Mouse (Mus musculus) right cerebral cortex, postnatal 4 days (tissue): ENCODE results near the gene Ctnnd2.

Experiments used
- DNase-seq: peaks from one replicate; pipeline ENCODE4 v3.0.0-alpha.2; 2022

Gene Ctnnd2

GRCm38 (mm10) chr15:30655433-30655832 lies 483.0 kb downstream of the Ctnnd2 start:
- no peak for DNase-seq

DNA sequence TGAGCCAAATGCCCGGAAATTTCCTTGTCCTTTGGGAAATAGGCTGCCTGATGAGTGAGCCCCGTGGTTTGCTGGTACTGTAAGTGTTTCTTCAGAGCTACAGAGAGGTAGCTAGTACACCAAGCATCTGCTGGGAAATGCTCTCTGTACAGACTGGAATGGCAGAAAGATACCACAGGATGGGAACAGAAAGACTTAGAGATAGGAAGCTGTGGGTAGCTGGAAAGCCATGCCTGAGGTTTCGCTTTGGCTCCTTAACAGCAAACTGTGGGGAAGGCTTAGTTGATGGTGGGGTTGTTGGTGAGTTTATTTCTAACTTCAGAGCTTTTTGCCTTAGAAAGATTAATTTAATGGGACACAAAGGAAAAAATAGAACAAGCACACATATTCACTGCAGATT lies 485.2 kb downstream of the Ctnnd2 start:
- DNase-seq: no peak

DNA sequence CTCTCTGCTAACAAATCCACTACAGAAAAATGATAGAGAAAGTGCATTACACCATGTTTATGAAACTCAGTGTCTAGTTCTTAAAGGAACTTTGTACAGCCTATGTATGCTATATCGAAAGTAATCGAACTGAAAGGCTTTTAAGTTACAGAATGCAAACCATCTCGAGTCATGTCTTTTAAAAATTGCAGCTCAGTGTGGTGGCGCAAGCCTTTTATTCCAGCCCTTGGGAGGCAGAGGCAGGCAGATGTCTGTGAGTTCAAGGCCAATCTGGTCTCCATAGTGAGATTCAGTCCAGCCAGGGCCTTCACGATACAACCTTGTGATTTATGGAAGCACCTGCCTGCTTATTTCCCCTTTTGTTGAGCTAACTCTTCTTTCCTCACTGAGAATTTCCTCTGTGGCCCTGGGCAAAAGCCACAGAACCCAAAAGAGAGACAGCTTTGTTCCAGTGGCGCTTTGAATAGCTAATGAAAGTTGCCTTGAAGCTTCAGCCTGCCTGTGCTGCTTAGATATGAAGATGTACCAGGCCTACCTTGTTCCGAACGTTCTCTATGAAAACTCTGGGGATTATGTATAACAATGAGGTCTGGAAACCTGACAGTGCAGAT lies 488.3 kb downstream of the Ctnnd2 start:
- no peak for DNase-seq

DNA sequence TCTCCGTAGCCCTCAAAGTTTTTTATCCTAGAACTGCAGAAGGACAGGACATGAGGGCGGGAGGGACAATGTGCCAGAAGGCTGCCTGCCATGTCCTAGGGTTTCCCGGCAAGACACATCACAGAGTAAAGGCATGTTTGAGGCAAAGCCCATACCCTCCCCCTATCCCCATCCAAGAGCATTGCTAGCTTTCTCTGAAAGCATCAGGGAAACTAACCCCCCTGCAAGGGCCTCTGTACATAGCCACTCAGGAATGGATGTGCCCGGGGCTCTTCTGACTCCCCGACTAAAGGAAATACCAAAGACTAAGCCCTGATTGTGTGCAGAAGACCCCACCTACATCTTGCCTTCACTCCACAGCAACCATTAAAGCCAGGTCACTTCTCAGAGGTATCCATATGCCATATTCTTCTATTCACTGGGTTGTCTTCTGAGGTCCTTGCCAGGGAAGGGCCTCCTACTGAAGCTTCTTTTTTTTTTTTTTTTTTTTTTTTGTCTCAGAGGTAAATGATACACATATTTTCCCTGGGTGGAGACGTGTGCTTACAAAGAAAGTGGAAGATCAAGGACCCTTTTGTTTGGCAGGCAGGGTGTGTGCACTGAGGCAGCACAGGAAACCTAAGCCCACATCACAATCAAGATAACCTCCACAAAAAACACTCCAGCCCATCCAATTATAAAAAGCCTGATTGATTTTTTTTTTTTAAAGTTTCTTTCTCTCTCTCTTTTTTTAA lies 489.5 kb downstream of the Ctnnd2 start:
- DNase-seq: no peak

GRCm38 (mm10) chr15:30667819-30668587 lies 495.6 kb downstream of the Ctnnd2 start:
- no peak for DNase-seq

DNA sequence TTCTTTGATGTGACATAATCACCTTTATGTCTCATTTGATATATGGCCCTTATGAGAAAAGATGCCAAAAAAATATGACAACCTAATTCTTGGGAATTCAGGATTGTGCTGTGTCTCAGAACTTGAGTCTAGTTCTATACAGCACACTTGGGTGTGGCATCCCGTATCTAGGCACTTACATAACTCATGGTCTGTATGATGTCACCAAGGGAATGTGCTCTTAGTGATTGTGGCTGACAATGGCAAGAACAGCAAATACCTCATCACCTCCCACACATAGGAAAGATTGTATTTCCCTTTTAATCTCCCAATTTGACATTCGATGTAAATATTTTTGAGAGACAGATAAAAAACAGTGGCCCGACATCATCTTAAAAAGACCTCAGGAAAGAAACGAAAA lies 509.5 kb downstream of the Ctnnd2 start:
- no peak for DNase-seq

GRCm38 (mm10) chr15:30682360-30683119 lies 510.1 kb downstream of the Ctnnd2 start:
- no peak for DNase-seq

GRCm38 (mm10) chr15:30686206-30687101 lies 514.1 kb downstream of the Ctnnd2 start:
- no peak for DNase-seq

GRCm38 (mm10) chr15:30693754-30694205 lies 521.4 kb downstream of the Ctnnd2 start:
- peak; percentile 24 for DNase-seq

DNA sequence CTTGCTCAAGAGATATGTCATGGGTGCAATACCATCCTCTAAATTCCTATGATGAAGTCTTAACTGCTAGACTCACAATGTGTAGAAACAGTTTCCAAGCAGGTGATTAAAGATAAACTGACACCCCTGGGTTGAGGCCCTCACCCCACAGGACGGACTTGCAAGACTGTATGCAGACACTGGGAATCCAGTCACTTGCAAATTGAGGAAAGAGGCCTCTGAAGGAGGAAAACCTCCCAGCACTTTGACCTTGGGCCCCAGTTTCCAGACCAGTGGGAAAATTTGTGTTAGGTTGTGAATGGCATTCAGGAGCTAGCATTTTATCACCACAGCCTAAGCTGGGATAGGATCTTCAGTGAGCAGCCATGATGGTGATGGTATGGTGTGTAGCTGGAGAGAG lies 521.9 kb downstream of the Ctnnd2 start:
- DNase-seq: no peak

DNA sequence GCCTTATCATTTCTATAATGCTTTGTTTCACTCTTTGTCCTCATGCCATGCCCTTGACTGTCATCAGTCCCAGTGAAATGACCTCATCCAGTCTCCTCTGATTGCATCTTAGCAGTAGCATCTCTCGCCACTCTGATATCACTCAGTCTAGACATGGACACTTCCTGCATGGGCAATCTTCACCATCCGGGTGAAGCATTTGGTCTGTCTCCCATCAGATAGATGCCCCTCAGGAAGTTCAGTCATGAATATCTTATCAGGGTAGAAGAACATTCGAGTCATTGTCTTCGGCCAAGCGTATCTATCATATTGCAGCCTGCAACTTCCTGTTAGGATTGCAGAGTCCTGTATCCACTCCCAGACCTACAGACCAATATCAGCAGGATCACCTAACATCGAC lies 523.5 kb downstream of the Ctnnd2 start:
- no peak for DNase-seq

- DNase-seq: peak; percentile 25
Measured at GRCm38 (mm10) chr15:30697356-30697755, 525.0 kb downstream of the Ctnnd2 start.

DNA sequence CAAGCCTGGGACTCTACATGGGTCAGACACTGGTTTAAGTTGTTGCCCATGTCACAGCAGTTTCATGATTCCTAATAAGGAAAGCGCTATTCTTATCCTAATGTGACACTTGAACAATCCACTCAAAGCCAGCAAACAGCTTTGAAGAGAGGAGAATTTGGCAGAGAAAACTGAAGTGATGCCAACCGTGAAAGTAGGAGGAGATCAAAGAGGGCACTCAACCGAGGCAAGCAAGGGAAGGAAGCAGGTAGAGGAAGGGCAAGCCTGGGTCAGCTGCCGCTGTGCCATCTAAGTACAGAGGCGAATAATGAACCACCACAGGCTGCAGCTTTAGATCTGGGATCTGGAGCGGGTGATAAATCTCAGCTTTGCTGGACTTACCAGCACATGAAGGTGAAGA lies 528.4 kb downstream of the Ctnnd2 start:
- DNase-seq: no peak

- DNase-seq: no peak
Measured at GRCm38 (mm10) chr15:30701592-30701991, 529.2 kb downstream of the Ctnnd2 start.

GRCm38 (mm10) chr15:30709026-30709753 lies 536.8 kb downstream of the Ctnnd2 start:
- DNase-seq: no peak

GRCm38 (mm10) chr15:30709754-30710105 lies 537.3 kb downstream of the Ctnnd2 start:
- DNase-seq: no peak

DNA sequence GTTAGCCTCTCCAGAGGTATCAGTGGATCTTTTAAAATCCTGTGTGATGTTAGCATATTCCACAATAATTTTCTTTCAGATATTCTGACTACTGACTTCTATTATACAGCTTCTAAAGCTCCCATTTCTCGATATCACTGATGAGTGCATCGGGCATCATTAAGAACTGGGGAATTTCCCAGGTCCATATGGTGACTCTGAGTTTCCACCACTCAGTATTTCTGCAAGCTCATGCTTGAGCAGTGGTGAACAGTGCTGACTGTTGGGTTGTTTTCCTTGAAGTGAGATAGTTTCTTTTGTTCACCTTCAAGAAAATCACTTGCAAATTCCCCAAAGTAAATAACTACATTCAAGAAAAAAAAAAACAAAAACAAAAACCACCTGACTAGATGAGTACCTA lies 542.4 kb downstream of the Ctnnd2 start:
- no peak for DNase-seq

- no peak for DNase-seq
Measured at GRCm38 (mm10) chr15:30718811-30719210, 546.4 kb downstream of the Ctnnd2 start.

GRCm38 (mm10) chr15:30719226-30719625 lies 546.8 kb downstream of the Ctnnd2 start:
- no peak for DNase-seq

DNA sequence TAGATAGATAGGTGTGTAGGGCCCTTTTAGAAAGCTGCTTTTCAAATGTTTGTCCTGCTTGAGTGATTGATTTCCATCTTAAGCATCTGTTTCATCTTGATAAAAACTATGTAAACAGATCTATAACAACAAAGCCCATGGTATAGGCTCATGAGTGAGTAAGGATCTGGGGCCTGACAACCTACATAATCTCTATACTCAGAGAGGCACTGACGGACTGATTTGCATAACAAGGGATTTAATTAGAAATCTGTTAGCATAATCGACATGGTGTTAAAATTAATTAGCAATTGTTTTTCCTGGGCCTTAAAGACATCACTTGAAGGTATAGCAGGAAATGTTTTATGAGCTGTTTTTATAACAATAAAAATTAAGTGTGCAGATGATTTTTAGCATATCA lies 548.7 kb downstream of the Ctnnd2 start:
- DNase-seq: no peak

DNA sequence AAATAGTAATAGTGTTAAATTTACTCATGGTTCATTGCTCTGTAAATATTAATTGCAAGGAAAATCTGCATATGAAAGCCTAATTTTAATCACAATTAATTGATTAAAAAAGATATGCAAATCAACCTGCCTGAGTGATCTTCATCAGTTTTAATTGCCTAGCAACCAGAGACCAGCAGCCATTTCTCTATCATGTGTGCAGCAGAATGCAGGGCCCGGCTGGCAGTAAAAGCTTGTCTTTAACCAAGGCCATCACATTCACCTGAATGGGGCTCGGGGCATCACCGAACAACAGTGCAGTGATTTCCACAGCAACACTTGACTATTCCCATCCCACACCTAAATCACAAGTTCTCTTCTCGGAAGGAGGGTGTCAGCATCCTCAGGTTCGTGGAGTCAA lies 553.7 kb downstream of the Ctnnd2 start:
- DNase-seq: no peak
